In the genomic region with DNA sequence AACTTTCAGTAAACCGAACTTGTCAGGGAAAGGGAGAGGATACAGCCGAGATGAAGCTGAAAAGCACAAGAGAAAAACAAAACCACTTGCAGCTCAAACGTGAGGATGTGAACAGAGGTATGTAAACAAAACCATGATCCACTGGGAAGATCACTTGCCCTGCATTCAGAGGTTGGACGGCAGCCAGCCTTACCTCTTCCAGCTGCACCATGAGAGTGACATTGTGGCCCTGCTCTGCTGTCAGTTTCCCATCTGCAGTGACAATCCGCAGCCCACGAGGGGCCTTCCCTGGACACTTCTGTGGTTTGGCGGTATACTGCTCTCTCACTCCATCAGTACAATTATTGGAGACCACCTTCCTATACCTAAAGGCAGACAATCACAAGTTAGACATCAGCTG, we compare ENCODE assay signal across 17 mouse cellular contexts.
DNase-seq lines count a peak whose midpoint lies in the region; ATAC-seq and TF ChIP-seq lines count a peak whose summit lies in the region.
"Had no signal": no experiment of that assay in that cellular context is flagged by ENCODE, and none has a peak within 500 bp of the region (broad histone marks: within the 10 kb centered on the region; RNA-seq: fewer than 3 reads in every experiment).

No protein-coding gene starts in this region.

- no peak for TF ChIP-seq CTCF in lung, embryonic 14.5 days (IDR thresholded peaks at IDR 0.05; ENCODE audit: low read depth)
- TF ChIP-seq CTCF in stomach, postnatal 0 days (IDR thresholded peaks at IDR 0.05; ENCODE audit: low read depth) = no peak

- WGBS in embryonic facial prominence, embryonic 14.5 days = 28% methylated on average over 7 of the region's 7 CpGs
- WGBS in embryonic facial prominence, embryonic 10.5 days = 54% methylated on average over 7 of the region's 7 CpGs
- 29% methylated on average over 7 of the region's 7 CpGs for WGBS in lung, embryonic 14.5 days
- WGBS in stomach, postnatal 0 days = 28% methylated on average over 7 of the region's 7 CpGs

- H3K27ac ChIP-seq in embryonic facial prominence, embryonic 14.5 days (replicated peaks; ENCODE audit: low read depth, low read length) = no peak overlapping the region
- no peak overlapping the region for H3K27ac ChIP-seq in embryonic facial prominence, embryonic 10.5 days (replicated peaks)
- no peak overlapping the region for H3K27ac ChIP-seq in lung, embryonic 14.5 days (ENCODE audit: low read depth)
- H3K27ac ChIP-seq in stomach, postnatal 0 days (replicated peaks) = no peak overlapping the region
- H3K27ac ChIP-seq: forebrain, embryonic 15.5 days; heart, embryonic 10.5 days; hindbrain, embryonic 14.5 days had no signal

- no peaks in the 10 kb centered on the region for H3K4me1 ChIP-seq in embryonic facial prominence, embryonic 14.5 days (ENCODE audit: control insufficient read depth, insufficient read depth, low read length)
- H3K4me1 ChIP-seq in embryonic facial prominence, embryonic 10.5 days = no peaks in the 10 kb centered on the region; the same call in 1 of the 2 replicates
- H3K4me1 ChIP-seq in lung, embryonic 14.5 days (ENCODE audit: insufficient read depth) = no peaks in the 10 kb centered on the region
- no peaks in the 10 kb centered on the region for H3K4me1 ChIP-seq in stomach, postnatal 0 days (replicated peaks; ENCODE audit: control insufficient read depth, insufficient read depth)
- H3K4me1 ChIP-seq: heart, embryonic 10.5 days had no signal

- DNase-seq in embryonic facial prominence, embryonic 14.5 days (ENCODE audit: low spot score) = peak; percentile 34
- no peak for DNase-seq in embryonic facial prominence, embryonic 10.5 days (ENCODE audit: low spot score)
- peak; percentile 13 for DNase-seq in lung, embryonic 14.5 days
- no peak for DNase-seq in lung, postnatal 4 days
- peak; percentile 34 for DNase-seq in MN1 (ENCODE audit: low spot score)
- DNase-seq in stomach, postnatal 0 days (ENCODE audit: low spot score) = peak; percentile 14
- DNase-seq: adrenal gland, adult 2 months; adrenal gland, postnatal 25 days; cerebellum, adult 8-10 months; gastrocnemius, postnatal 10 days; heart, adult 18-20 months; heart, postnatal 10 days; heart, postnatal 4 days had no signal

- H3K4me2 ChIP-seq in embryonic facial prominence, embryonic 14.5 days (ENCODE audit: low read depth, low read length) = no peak overlapping the region
- no peak overlapping the region for H3K4me2 ChIP-seq in lung, embryonic 14.5 days
- H3K4me2 ChIP-seq in stomach, postnatal 0 days (replicated peaks; ENCODE audit: low read depth) = no peak overlapping the region
- H3K4me2 ChIP-seq: forebrain, embryonic 15.5 days; hindbrain, embryonic 14.5 days had no signal

- no peak for TF ChIP-seq EP300 in stomach, postnatal 0 days (optimal IDR thresholded peaks at IDR 0.05)

- H3K9me3 ChIP-seq in embryonic facial prominence, embryonic 14.5 days (ENCODE audit: control insufficient read depth, low read length) = no peaks in the 10 kb centered on the region
- no peaks in the 10 kb centered on the region for H3K9me3 ChIP-seq in embryonic facial prominence, embryonic 10.5 days
- no peaks in the 10 kb centered on the region for H3K9me3 ChIP-seq in lung, embryonic 14.5 days (ENCODE audit: low read depth, low read length)
- H3K9me3 ChIP-seq in stomach, postnatal 0 days (ENCODE audit: control insufficient read depth, low read length) = no peaks in the 10 kb centered on the region
- H3K9me3 ChIP-seq: forebrain, embryonic 15.5 days; heart, embryonic 10.5 days had no signal

- no peak overlapping the region for H3K4me3 ChIP-seq in embryonic facial prominence, embryonic 14.5 days (ENCODE audit: low read depth, low read length)
- no peak overlapping the region for H3K4me3 ChIP-seq in embryonic facial prominence, embryonic 10.5 days
- H3K4me3 ChIP-seq in lung, embryonic 14.5 days (ENCODE audit: low read depth, low read length) = no peak overlapping the region
- H3K4me3 ChIP-seq in stomach, postnatal 0 days (ENCODE audit: low read depth, low read length) = no peak overlapping the region
- H3K4me3 ChIP-seq: forebrain, embryonic 15.5 days; heart, embryonic 10.5 days had no signal

- no peak overlapping the region for H3K9ac ChIP-seq in embryonic facial prominence, embryonic 14.5 days (ENCODE audit: low read depth, low read length)
- H3K9ac ChIP-seq in lung, embryonic 14.5 days = no peak overlapping the region
- H3K9ac ChIP-seq in stomach, postnatal 0 days (ENCODE audit: low read length) = no peak overlapping the region
- H3K9ac ChIP-seq: forebrain, embryonic 15.5 days; hindbrain, embryonic 14.5 days had no signal

- peak; percentile 55; the same call in 1 of the 2 replicates for ATAC-seq in embryonic facial prominence, embryonic 14.5 days (ENCODE audit: low read depth)
- ATAC-seq in lung, embryonic 14.5 days (ENCODE audit: insufficient read depth) = no peak
- no peak for ATAC-seq in stomach, postnatal 0 days (ENCODE audit: low FRiP score, low TSS enrichment)
- ATAC-seq: forebrain, embryonic 15.5 days had no signal

- H3K27me3 ChIP-seq in embryonic facial prominence, embryonic 14.5 days (replicated peaks; ENCODE audit: control insufficient read depth, insufficient read depth, low read length) = no peaks in the 10 kb centered on the region
- H3K27me3 ChIP-seq in embryonic facial prominence, embryonic 10.5 days (replicated peaks; ENCODE audit: low read depth, poor library complexity, severe bottlenecking) = no peaks in the 10 kb centered on the region
- no peaks in the 10 kb centered on the region for H3K27me3 ChIP-seq in lung, embryonic 14.5 days (ENCODE audit: insufficient read depth, low read length)
- H3K27me3 ChIP-seq in stomach, postnatal 0 days (ENCODE audit: control insufficient read depth, insufficient read depth, low read length) = no peaks in the 10 kb centered on the region
- H3K27me3 ChIP-seq: CH12.LX; forebrain, embryonic 15.5 days had no signal

- H3K36me3 ChIP-seq in embryonic facial prominence, embryonic 14.5 days (ENCODE audit: control insufficient read depth, insufficient read depth, low read length) = no peaks in the 10 kb centered on the region
- H3K36me3 ChIP-seq in embryonic facial prominence, embryonic 10.5 days (replicated peaks) = no peaks in the 10 kb centered on the region
- no peaks in the 10 kb centered on the region for H3K36me3 ChIP-seq in lung, embryonic 14.5 days (ENCODE audit: insufficient read depth)
- H3K36me3 ChIP-seq in stomach, postnatal 0 days (ENCODE audit: control insufficient read depth, insufficient read depth, low read length) = no peaks in the 10 kb centered on the region
- H3K36me3 ChIP-seq: forebrain, embryonic 15.5 days; heart, embryonic 10.5 days had no signal

Comparison
In these comparisons a context has a peak if more than half of its experiments do, and no peak if none do; other contexts are left out.
1. DNase-seq: peak in embryonic facial prominence, embryonic 14.5 days (single experiment), lung, embryonic 14.5 days (single experiment), MN1 (single experiment) and stomach, postnatal 0 days (single experiment); none in embryonic facial prominence, embryonic 10.5 days (single experiment) and lung, postnatal 4 days (0 of 2).